Comparison of ENCODE assay signal across 13 mouse cellular contexts in genomic region chr6:49395316-49395715, GRCm38 (mm10). TPM values are rescaled to one million over a fixed set of nuclear protein-coding genes. Genes with fewer than 3 reads are reported as not detected.
DNase-seq lines count a peak whose midpoint lies in the region; ATAC-seq and TF ChIP-seq lines count a peak whose summit lies in the region.
"Had no signal": no experiment of that assay in that cellular context is flagged by ENCODE, and none has a peak within 500 bp of the region (broad histone marks: within the 10 kb centered on the region; RNA-seq: fewer than 3 reads in every experiment).

Gene Stk31 (plus strand): TSS chr6:49395604.

- no peak within 1 kb of the TSS for H3K27ac ChIP-seq in cerebellum, adult 2 months (ENCODE audit: insufficient read depth, low read length)
- no peak within 1 kb of the TSS for H3K27ac ChIP-seq in limb, embryonic 13.5 days
- H3K27ac ChIP-seq in limb, embryonic 10.5 days: no peak within 1 kb of the TSS
- no peak within 1 kb of the TSS for H3K27ac ChIP-seq in forebrain, embryonic 11.5 days (ENCODE audit: low read depth, low read length)
- H3K27ac ChIP-seq: heart, embryonic 13.5 days; midbrain, embryonic 12.5 days had no signal

- 0 out of 2 replicates have a peak, but pooled peaks cover 5% of the 10 kb centered on the region for H3K9me3 ChIP-seq in limb, embryonic 13.5 days
- 0 out of 2 replicates have a peak, but pooled peaks cover 2% of the 10 kb centered on the region for H3K9me3 ChIP-seq in limb, embryonic 10.5 days (replicated peaks)
- H3K9me3 ChIP-seq in forebrain, embryonic 11.5 days (ENCODE audit: control insufficient read depth, low read length): no peaks in the 10 kb centered on the region
- H3K9me3 ChIP-seq: heart, embryonic 13.5 days; midbrain, embryonic 12.5 days had no signal

- 92% methylated on average over 34 of the region's 34 CpGs for WGBS in cerebellum, adult 2 months
- WGBS in limb, embryonic 13.5 days: 85% methylated on average over 34 of the region's 34 CpGs
- 83% methylated on average over 34 of the region's 34 CpGs for WGBS in limb, embryonic 10.5 days
- 85% methylated on average over 34 of the region's 34 CpGs for WGBS in forebrain, embryonic 11.5 days

- H3K9ac ChIP-seq in limb, embryonic 13.5 days: no peak within 1 kb of the TSS
- H3K9ac ChIP-seq in forebrain, embryonic 11.5 days (ENCODE audit: low read length): no peak within 1 kb of the TSS
- H3K9ac ChIP-seq: heart, embryonic 13.5 days; midbrain, embryonic 12.5 days had no signal

- peak; percentile 11 to 12 for DNase-seq in cerebellum, adult 2 months
- DNase-seq in cerebellum, adult 8-10 months: no peak
- DNase-seq in limb, embryonic 10.5 days (ENCODE audit: low spot score): no peak
- peak; percentile 21 for DNase-seq in gastrocnemius, postnatal 25 days
- peak; percentile 26 to 38 for DNase-seq in right cerebral cortex, postnatal 10 days (ENCODE audit: low spot score in 2 of 2)
- DNase-seq in forebrain, embryonic 11.5 days (ENCODE audit: low spot score): no peak
- DNase-seq: kidney, adult 2 months had no signal

- H3K4me1 ChIP-seq in cerebellum, adult 2 months (ENCODE audit: control insufficient read depth, insufficient read depth, low read length): no peaks in the 10 kb centered on the region
- no peaks in the 10 kb centered on the region for H3K4me1 ChIP-seq in limb, embryonic 13.5 days
- H3K4me1 ChIP-seq in limb, embryonic 10.5 days: no peaks in the 10 kb centered on the region
- H3K4me1 ChIP-seq in forebrain, embryonic 11.5 days (replicated peaks; ENCODE audit: control insufficient read depth, insufficient read depth, low read length): no peaks in the 10 kb centered on the region
- H3K4me1 ChIP-seq: heart, embryonic 13.5 days; midbrain, embryonic 12.5 days had no signal

- no peak for TF ChIP-seq POLR2A in cerebellum, adult 2 months (IDR thresholded peaks at IDR 0.05; ENCODE audit: borderline replicate concordance, insufficient read depth, low read length)

- H3K4me2 ChIP-seq in limb, embryonic 13.5 days (replicated peaks): no peak within 1 kb of the TSS
- H3K4me2 ChIP-seq in forebrain, embryonic 11.5 days (ENCODE audit: low read depth, low read length, severe bottlenecking): no peak within 1 kb of the TSS
- H3K4me2 ChIP-seq: heart, embryonic 13.5 days; midbrain, embryonic 12.5 days had no signal

- 0 out of 2 replicates have a peak, but pooled peaks have one; percentile 24 for ATAC-seq in limb, embryonic 13.5 days (ENCODE audit: low FRiP score, low read depth)
- ATAC-seq in inflammation-experienced regulatory T-cells, adult 6 months: no peak
- ATAC-seq in forebrain, embryonic 11.5 days (replicated peaks; ENCODE audit: low FRiP score): no peak

- H3K4me3 ChIP-seq in cerebellum, adult 2 months (replicated peaks; ENCODE audit: insufficient read depth, low read depth, low read length): no peak within 1 kb of the TSS
- no peak within 1 kb of the TSS for H3K4me3 ChIP-seq in limb, embryonic 13.5 days
- no peak within 1 kb of the TSS for H3K4me3 ChIP-seq in limb, embryonic 10.5 days
- no peak within 1 kb of the TSS for H3K4me3 ChIP-seq in forebrain, embryonic 11.5 days (ENCODE audit: low read depth, low read length)
- H3K4me3 ChIP-seq: heart, embryonic 13.5 days; midbrain, embryonic 12.5 days had no signal

- H3K27me3 ChIP-seq in cerebellum, adult 2 months (ENCODE audit: control insufficient read depth, insufficient read depth, low read length): no peaks in the 10 kb centered on the region; the same call in 1 of the 2 replicates
- H3K27me3 ChIP-seq in limb, embryonic 13.5 days: no peaks in the 10 kb centered on the region
- no peaks in the 10 kb centered on the region for H3K27me3 ChIP-seq in limb, embryonic 10.5 days (ENCODE audit: low read depth, poor library complexity, severe bottlenecking)
- no peaks in the 10 kb centered on the region for H3K27me3 ChIP-seq in forebrain, embryonic 11.5 days (ENCODE audit: control insufficient read depth, insufficient read depth, low read length)
- H3K27me3 ChIP-seq: heart, embryonic 13.5 days; midbrain, embryonic 12.5 days had no signal

- H3K36me3 ChIP-seq in limb, embryonic 13.5 days: peaks cover 3% of the 10 kb centered on the region; the same call in 1 of the 2 replicates
- H3K36me3 ChIP-seq in limb, embryonic 10.5 days: no peaks in the 10 kb centered on the region
- H3K36me3 ChIP-seq in forebrain, embryonic 11.5 days (ENCODE audit: control insufficient read depth, insufficient read depth, low read length): no peaks in the 10 kb centered on the region
- H3K36me3 ChIP-seq: heart, embryonic 13.5 days; midbrain, embryonic 12.5 days had no signal

- TF ChIP-seq CTCF in cerebellum, adult 2 months (IDR thresholded peaks at IDR 0.05; ENCODE audit: borderline replicate concordance, insufficient read depth, low read depth, low read length): no peak

RNA-seq across cellular contexts. Expression of gene Stk31, which starts in this region (rescaled TPM):
- 0.03 and 0.08 TPM in 2 replicates for polyA plus RNA-seq in cerebellum, adult 2 months (2012; rRNA removed)
- polyA plus RNA-seq in limb, embryonic 13.5 days (2015; fragmentation: Nextera tagmentation; extraction: Ambion mirVana): 0.11 TPM in 1 of 2 replicates, not detected in the other
- polyA plus RNA-seq in limb, embryonic 10.5 days (2016; fragmentation: Nextera tagmentation; extraction: Ambion mirVana): not detected in 2 replicates
- total RNA-seq in gastrocnemius, postnatal 25 days (2021): under 1 TPM in 1 of 2 experiments, not detected in 1; 0.21 TPM
- polyA plus RNA-seq in inflammation-experienced regulatory T-cells, adult 6 months (2017; shearing (Covaris generic)): not detected
- polyA plus RNA-seq in forebrain, embryonic 11.5 days (2014; fragmentation: Nextera tagmentation; extraction: Ambion mirVana): 0.11 and 0.24 TPM in 2 replicates
- total RNA-seq: liver, adult 2 months had no signal
- polyA plus RNA-seq: kidney, adult 2 months; liver, adult 2 months; midbrain, embryonic 12.5 days; stomach, embryonic 16.5 days had no signal

Comparison
In these comparisons a context has a peak if more than half of its experiments do, and no peak if none do; other contexts are left out.
1. Peak in DNase-seq in cerebellum, adult 2 months; RNA of the gene not detected or under 1 TPM.
2. Peak in ATAC-seq in limb, embryonic 13.5 days; RNA of the gene not detected or under 1 TPM.
3. Peak in DNase-seq in gastrocnemius, postnatal 25 days; RNA of the gene not detected or under 1 TPM.
4. DNase-seq: peak in right cerebral cortex, postnatal 10 days (2 of 2); none in cerebellum, adult 8-10 months (single experiment), limb, embryonic 10.5 days (single experiment) and forebrain, embryonic 11.5 days (single experiment).